Mouse (Mus musculus): Measurements from ENCODE around the gene Rars. TPM values are rescaled to one million over a fixed set of nuclear protein-coding genes. Genes with fewer than 3 reads are reported as not detected.
"Not testable (repeated sequence)": the region's sequence is repeated elsewhere in the genome, so short reads cannot be mapped to it uniquely, and the experiment has no call there.

The Rars gene
- polyA plus RNA-seq, 1 experiment = not detected

- TF ChIP-seq POLR2A (IDR thresholded peaks at IDR 0.05; ENCODE audit: insufficient read depth, low read depth, low read length) (no peak), CTCF (IDR thresholded peaks at IDR 0.05; ENCODE audit: insufficient read depth, low read depth, low read length) (no peak)
- Histone ChIP-seq H3K4me3 (ENCODE audit: insufficient read depth, low read depth, low read length) (no peak overlapping the region), H3K27ac (ENCODE audit: insufficient read depth, low read depth, low read length) (no peak overlapping the region), H3K4me1 (ENCODE audit: control insufficient read depth, insufficient read depth, low read length) (peaks cover 22% of the 10 kb centered on the region)
- 66% methylated on average over 5 of the region's 5 CpGs for WGBS
Observed at GRCm38 (mm10) chr11:35863653-35864052, 29.3 kb upstream of the Rars start.

- Histone ChIP-seq H3K4me1 (ENCODE audit: control insufficient read depth, insufficient read depth, low read length) (peaks cover 7% of the 10 kb centered on the region), H3K4me3 (ENCODE audit: insufficient read depth, low read depth, low read length) (no peak overlapping the region), H3K27ac (ENCODE audit: insufficient read depth, low read depth, low read length) (no peak overlapping the region)
- TF ChIP-seq CTCF (IDR thresholded peaks at IDR 0.05; ENCODE audit: insufficient read depth, low read depth, low read length) (no peak), POLR2A (IDR thresholded peaks at IDR 0.05; ENCODE audit: insufficient read depth, low read depth, low read length) (no peak)
- 74% methylated on average over 12 of the region's 12 CpGs for WGBS
Observed at GRCm38 (mm10) chr11:35857395-35858067, 23.2 kb upstream of the Rars start.

GRCm38 (mm10) chr11:35856359-35857040 lies 22.2 kb upstream of the Rars start:
- Histone ChIP-seq H3K4me1 (ENCODE audit: control insufficient read depth, insufficient read depth, low read length) (peaks cover 7% of the 10 kb centered on the region), H3K27ac (ENCODE audit: insufficient read depth, low read depth, low read length) (no peak overlapping the region), H3K4me3 (ENCODE audit: insufficient read depth, low read depth, low read length) (no peak overlapping the region)
- no peak for TF ChIP-seq CTCF (IDR thresholded peaks at IDR 0.05; ENCODE audit: insufficient read depth, low read depth, low read length)
- no peak for TF ChIP-seq POLR2A (IDR thresholded peaks at IDR 0.05; ENCODE audit: insufficient read depth, low read depth, low read length)
- WGBS = 26% methylated on average over 11 of the region's 11 CpGs

DNA sequence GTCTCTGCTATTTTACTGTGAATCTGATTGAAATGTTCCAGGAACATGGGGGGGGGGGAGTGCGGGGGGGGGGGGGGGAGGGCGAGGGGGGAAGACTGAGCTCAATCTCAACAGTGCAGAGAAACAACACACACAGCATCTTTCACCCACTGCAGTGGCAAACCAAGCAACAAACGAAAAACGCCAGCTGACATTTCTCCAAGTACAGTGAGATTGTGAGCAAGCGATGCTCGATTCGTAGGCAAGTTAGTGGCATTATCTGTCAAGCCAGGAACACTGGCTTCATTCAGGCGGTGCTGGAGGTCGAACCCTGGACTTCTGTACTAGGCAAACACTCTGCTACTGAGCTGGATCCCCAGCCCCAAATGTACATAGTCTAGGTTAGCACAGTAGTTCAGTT lies 21.3 kb upstream of the Rars start:
- Histone ChIP-seq H3K4me1 (ENCODE audit: control insufficient read depth, insufficient read depth, low read length) (peaks cover 7% of the 10 kb centered on the region), H3K27ac (ENCODE audit: insufficient read depth, low read depth, low read length) (no peak overlapping the region), H3K4me3 (ENCODE audit: insufficient read depth, low read depth, low read length) (no peak overlapping the region)
- 39% methylated on average over 7 of the region's 9 CpGs for WGBS
- TF ChIP-seq POLR2A (IDR thresholded peaks at IDR 0.05; ENCODE audit: insufficient read depth, low read depth, low read length) = no peak

GRCm38 (mm10) chr11:35854941-35855340 lies 20.6 kb upstream of the Rars start:
- no peak overlapping the region for H3K4me3 ChIP-seq (ENCODE audit: insufficient read depth, low read depth, low read length)
- H3K27ac ChIP-seq (ENCODE audit: insufficient read depth, low read depth, low read length) = no peak overlapping the region
- TF ChIP-seq POLR2A (IDR thresholded peaks at IDR 0.05; ENCODE audit: insufficient read depth, low read depth, low read length) = no peak
- no peak for TF ChIP-seq CTCF (IDR thresholded peaks at IDR 0.05; ENCODE audit: insufficient read depth, low read depth, low read length)
- H3K4me1 ChIP-seq (ENCODE audit: control insufficient read depth, insufficient read depth, low read length) = peaks cover 7% of the 10 kb centered on the region
- 44% methylated on average over 5 of the region's 5 CpGs for WGBS

- no peak overlapping the region for H3K4me3 ChIP-seq (ENCODE audit: insufficient read depth, low read depth, low read length)
- 95% methylated on average over 4 of the region's 4 CpGs for WGBS
- TF ChIP-seq CTCF (IDR thresholded peaks at IDR 0.05; ENCODE audit: insufficient read depth, low read depth, low read length) (no peak), POLR2A (IDR thresholded peaks at IDR 0.05; ENCODE audit: insufficient read depth, low read depth, low read length) (no peak)
- no peak overlapping the region for H3K27ac ChIP-seq (ENCODE audit: insufficient read depth, low read depth, low read length)
- peaks cover 7% of the 10 kb centered on the region for H3K4me1 ChIP-seq (ENCODE audit: control insufficient read depth, insufficient read depth, low read length)
Observed at GRCm38 (mm10) chr11:35853651-35854050, 19.3 kb upstream of the Rars start.

GRCm38 (mm10) chr11:35852731-35853130 lies 18.4 kb upstream of the Rars start:
- Histone ChIP-seq H3K4me1 (ENCODE audit: control insufficient read depth, insufficient read depth, low read length) (peaks cover 7% of the 10 kb centered on the region), H3K27ac (ENCODE audit: insufficient read depth, low read depth, low read length) (no peak overlapping the region), H3K4me3 (ENCODE audit: insufficient read depth, low read depth, low read length) (no peak overlapping the region)
- no peak for TF ChIP-seq POLR2A (IDR thresholded peaks at IDR 0.05; ENCODE audit: insufficient read depth, low read depth, low read length)
- no peak for TF ChIP-seq CTCF (IDR thresholded peaks at IDR 0.05; ENCODE audit: insufficient read depth, low read depth, low read length)
- 55% methylated on average over 4 of the region's 4 CpGs for WGBS

DNA sequence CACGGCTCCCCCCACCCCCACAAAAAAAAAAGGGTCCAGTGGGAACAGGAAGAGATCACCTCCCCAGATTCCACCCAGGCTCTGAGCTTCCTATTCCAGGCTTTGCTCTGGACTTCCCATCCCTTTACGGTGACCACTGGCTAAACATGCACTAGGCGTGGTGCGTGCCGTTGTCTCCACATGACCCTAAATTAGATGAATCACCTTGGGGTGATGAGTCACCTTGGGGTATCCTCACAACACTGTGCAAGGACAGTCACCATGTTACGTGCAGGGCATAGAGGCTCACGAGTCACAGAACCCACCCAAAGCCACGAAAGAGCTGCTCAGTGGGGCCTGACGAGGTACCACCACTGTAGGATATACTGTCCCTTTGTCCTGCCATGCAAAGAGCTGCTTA lies 10.0 kb upstream of the Rars start:
- no peak overlapping the region for H3K27ac ChIP-seq (ENCODE audit: insufficient read depth, low read depth, low read length)
- TF ChIP-seq CTCF (IDR thresholded peaks at IDR 0.05; ENCODE audit: insufficient read depth, low read depth, low read length) (no peak), POLR2A (IDR thresholded peaks at IDR 0.05; ENCODE audit: insufficient read depth, low read depth, low read length) (no peak)
- 87% methylated on average over 9 of the region's 9 CpGs for WGBS
- H3K4me3 ChIP-seq (ENCODE audit: insufficient read depth, low read depth, low read length) = no peak overlapping the region
- no peaks in the 10 kb centered on the region for H3K4me1 ChIP-seq (ENCODE audit: control insufficient read depth, insufficient read depth, low read length)

DNA sequence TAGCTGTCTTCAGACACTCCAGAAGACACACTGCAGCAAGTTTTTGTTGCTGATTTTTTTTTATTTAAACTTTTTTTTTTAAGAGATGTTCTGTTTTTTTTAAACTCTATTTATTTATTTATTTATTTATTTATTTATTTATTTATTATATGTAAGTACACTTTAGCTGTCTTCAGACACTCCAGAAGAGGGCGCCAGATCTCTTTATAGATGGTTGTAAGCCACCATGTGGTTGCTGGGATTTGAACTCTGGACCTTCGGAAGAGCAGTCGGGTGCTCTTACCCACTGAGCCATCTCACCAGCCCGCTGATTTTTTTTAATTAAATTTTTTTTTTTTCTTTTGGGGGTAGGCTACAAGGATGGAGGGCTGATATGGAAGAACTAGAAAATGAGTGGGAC lies 8.3 kb upstream of the Rars start:
- H3K4me3 ChIP-seq (ENCODE audit: insufficient read depth, low read depth, low read length); H3K4me1 ChIP-seq (ENCODE audit: control insufficient read depth, insufficient read depth, low read length); H3K27ac ChIP-seq (ENCODE audit: insufficient read depth, low read depth, low read length): not testable (repeated sequence)
- WGBS = 86% methylated on average over 4 of the region's 4 CpGs

Measured in olfactory bulb, adult 2 months (tissue).